Mouse (Mus musculus): ENCODE measurements around the gene Fbxo3. TPM values are rescaled to one million over a fixed set of nuclear protein-coding genes. Genes with fewer than 3 reads are reported as not detected.
A peak's percentile ranks its signal among the peaks of the same experiment; 100 is the strongest.
"Not testable (repeated sequence)": the region's sequence is repeated elsewhere in the genome, so short reads cannot be mapped to it uniquely, and the experiment has no call there.

The Fbxo3 gene
- total RNA-seq (2021), result 10 to 100 TPM; 44.7 to 45.6 TPM
- long read RNA-seq, full-length matches to known transcripts, result 50 of 89 reads
- long read RNA-seq, partial matches to known transcripts, result 4 of 89 reads
- long read RNA-seq, other reads (novel, unspliced or antisense), result 35 of 89 reads

DNA sequence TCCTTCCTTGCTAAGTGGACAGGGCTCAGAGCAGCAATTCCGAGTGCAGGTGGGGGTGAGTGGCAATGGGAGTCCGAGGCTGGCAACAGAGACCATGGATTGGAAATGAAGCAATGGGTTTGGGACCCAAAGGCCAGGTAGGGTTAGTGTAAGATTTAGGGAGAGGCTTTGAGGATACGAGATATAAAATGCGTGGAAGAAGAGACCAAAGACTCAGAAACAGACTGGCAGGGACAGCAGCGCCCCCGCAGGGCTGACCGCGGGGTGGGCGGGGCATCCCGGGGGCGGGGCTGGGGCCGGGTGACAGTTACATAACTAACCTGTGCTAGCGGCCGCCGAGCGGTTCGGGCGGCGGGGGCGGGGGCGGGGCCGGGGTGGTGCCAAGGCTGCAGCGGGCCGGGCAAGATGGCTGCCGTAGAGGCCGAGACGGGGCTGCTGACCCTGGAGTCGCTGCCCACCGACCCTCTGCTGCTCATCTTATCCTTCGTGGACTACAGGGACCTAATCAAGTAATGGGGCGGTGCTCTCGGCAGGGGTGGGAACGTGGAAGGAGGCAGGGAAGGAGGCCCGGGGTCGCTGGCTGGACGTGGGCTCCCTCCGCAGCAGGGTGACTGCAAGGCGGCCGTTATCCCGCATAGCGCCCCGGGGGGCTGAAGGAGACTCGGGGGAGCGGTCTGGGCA is at the start of gene Fbxo3:
Gene Fbxo3 (plus strand): TSS at position 264 of the 681 bp plus-strand sequence.
- peak; percentile 65 to 80 for DNase-seq (ENCODE audit: low spot score in 2 of 2)

- DNase-seq (ENCODE audit: low spot score in 2 of 2), result peak; percentile 85 to 87
Observed at GRCm38 (mm10) chr2:103982250-103982649, 45.3 kb upstream of the Fbxo3 start.

GRCm38 (mm10) chr2:103983146-103983545 is 44.4 kb upstream of the Fbxo3 start:
- no peak for DNase-seq (ENCODE audit: low spot score in 2 of 2)

GRCm38 (mm10) chr2:103987595-103987994 is 39.9 kb upstream of the Fbxo3 start:
- DNase-seq (ENCODE audit: low spot score in 2 of 2), result not testable (repeated sequence)

- no peak for DNase-seq (ENCODE audit: low spot score in 2 of 2)
Observed at GRCm38 (mm10) chr2:103989724-103990123, 37.8 kb upstream of the Fbxo3 start.

GRCm38 (mm10) chr2:103991303-103991702 is 36.2 kb upstream of the Fbxo3 start:
- no peak for DNase-seq (ENCODE audit: low spot score in 2 of 2)

GRCm38 (mm10) chr2:103992162-103992561 is 35.4 kb upstream of the Fbxo3 start:
- no peak for DNase-seq (ENCODE audit: low spot score in 2 of 2)

- DNase-seq (ENCODE audit: low spot score in 2 of 2), result peak in 1 of 2 experiments; percentile 42
Observed at GRCm38 (mm10) chr2:103992618-103993332, 34.7 kb upstream of the Fbxo3 start.

DNA sequence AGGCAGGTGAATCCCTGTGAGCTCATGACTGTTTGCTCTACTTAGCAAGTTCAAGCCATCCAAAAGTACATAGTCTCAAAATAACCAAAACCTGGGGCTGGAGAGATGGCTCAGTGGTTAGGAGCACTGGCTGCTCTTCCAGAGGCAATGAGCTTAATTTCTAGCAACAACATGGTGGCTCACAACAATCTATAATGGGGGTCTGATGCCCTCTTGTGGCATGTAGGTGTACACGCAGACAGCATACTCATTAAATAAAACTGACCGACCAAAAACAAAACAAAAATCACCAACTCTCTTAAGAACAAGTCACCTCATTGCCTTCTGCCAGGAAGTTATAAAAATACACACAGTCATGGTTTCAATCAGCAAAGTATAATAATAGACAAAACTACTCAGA is 26.4 kb upstream of the Fbxo3 start:
- no peak for DNase-seq (ENCODE audit: low spot score in 2 of 2)

DNA sequence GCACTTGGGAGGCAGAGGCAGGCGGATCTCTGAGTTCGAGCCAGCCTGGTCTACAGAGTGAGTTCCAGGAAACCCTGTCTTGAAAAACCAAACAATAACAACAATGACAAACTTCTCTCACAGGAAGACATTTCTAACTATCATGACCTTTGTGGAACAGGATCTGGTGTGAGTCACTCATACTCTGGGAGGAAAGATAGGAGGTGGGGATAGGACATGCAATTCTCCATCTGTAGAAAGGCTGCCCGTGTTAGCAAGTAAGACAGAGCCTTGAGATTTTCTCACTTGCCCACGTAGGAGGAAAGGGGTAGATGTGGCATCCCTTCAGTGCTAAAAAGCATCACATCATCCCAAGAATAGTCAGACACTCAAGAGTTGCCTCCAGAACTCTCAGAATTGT is 25.7 kb upstream of the Fbxo3 start:
- DNase-seq (ENCODE audit: low spot score in 2 of 2), result no peak

- DNase-seq (ENCODE audit: low spot score in 2 of 2), result peak; percentile 69 to 80
Observed at GRCm38 (mm10) chr2:104002711-104003413, 24.7 kb upstream of the Fbxo3 start.

GRCm38 (mm10) chr2:104007793-104008519 is 19.6 kb upstream of the Fbxo3 start:
- no peak for DNase-seq (ENCODE audit: low spot score in 2 of 2)

DNA sequence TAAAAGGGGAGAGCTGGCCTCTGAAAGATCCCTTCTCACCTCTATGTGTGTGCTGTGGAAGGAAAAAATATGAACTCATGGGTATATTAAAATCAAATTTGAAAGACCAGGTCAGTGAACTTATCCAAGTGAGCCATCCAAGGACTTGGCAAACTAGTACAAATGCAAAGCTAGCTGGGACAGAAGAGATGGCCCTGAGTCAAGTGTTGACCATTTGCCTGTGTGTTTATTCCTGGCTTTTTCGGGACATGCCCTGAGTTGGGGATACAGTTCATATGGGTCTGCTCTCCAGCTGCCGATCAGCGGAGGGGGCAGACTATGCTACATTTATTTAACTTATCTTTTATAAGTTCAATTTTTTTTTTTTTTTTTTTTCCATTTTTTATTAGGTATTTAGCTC is 18.7 kb upstream of the Fbxo3 start:
- DNase-seq (ENCODE audit: low spot score in 2 of 2), result not testable (repeated sequence)

DNA sequence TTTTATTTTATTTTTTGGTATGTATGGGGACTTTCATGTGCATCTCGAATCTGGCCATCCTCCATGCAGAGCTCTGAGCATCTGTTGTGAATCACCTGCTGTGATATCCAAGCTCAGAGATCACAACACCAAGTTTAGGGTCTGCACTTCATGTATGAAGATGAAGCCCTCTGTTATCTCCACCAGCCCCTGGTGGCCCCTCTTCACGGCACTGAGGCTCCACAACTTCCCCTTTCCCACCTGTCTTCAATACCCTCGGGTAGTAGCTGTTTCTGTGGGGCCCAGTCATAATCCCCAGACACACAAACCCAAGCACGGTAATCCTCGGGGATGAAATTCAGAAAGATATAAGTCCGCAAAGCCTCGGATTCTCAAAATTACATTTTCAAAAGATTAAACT is 4.4 kb upstream of the Fbxo3 start:
- DNase-seq (ENCODE audit: low spot score in 2 of 2), result no peak

DNA sequence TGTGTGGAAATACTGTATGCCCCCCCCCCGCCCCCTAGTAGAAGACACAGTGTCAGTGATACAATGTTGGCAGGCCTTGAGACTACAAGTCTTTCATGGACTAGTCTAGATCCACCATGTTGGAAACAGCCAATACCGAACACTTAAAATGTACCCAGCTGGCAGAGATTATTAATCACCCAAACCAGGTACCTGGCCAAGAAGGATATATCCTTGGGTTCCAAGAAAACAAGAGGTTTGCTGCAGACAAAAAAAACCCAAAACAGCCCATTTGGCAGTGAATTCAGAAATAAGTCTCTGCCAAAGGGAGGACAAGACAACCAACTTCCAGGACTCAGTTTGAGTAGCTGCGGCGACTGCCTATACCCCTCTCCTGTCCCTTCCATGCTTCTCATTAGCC is 2.9 kb upstream of the Fbxo3 start:
- DNase-seq (ENCODE audit: low spot score in 2 of 2), result no peak

DNA sequence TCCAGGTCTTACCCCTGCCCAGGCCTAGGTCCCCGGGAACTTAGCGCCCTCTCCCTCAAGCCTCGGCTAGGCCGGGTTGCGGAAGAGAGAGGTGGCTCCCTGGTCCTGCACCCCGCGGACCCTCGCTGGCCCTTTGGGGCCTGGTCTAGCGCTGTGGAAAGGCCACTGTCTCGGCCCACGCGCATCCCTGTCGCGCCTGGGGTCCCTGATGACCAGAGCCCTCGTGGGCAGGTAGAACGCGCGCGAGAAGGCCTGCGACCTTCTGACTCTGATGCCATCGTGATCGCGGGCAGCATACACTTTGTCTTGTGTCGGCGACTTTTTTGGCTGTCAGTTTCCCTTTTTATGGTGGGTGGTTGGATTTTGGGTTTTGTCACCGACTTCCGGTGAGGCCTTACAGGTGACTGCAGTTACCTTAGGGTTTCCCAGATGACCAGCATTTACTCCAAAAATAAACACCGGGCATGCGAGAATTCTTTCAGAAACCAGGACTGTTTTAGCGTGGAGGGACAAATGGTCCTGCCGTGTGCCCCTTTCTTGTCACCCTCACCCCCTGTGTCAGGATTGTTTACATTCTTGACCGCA is 710 bp downstream of the Fbxo3 start, which contains the start of gene 4931422A03Rik:
Gene 4931422A03Rik (minus strand): TSS at position 223 of the 585 bp plus-strand sequence.
- DNase-seq (ENCODE audit: low spot score in 2 of 2), result no peak

DNA sequence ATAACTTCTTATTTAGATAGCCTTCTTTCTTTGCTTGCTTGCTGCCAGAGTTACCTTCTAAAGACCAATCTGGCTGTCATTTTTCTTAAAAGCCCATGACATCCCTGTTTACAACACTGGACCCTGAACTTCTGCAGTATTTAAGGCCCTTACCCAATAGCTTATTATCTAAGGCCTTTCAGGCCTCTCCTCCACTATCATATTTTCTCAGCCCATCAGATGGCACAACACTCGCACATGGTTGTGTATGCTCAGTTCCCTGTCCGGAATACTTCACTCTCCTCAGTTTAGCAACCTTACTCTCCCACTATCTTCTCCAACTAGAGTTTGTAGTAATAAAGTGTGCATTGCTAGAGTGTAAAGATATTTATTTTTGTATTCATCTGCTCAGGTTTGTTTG is 1.6 kb downstream of the Fbxo3 start:
- DNase-seq (ENCODE audit: low spot score in 2 of 2), result no peak

DNA sequence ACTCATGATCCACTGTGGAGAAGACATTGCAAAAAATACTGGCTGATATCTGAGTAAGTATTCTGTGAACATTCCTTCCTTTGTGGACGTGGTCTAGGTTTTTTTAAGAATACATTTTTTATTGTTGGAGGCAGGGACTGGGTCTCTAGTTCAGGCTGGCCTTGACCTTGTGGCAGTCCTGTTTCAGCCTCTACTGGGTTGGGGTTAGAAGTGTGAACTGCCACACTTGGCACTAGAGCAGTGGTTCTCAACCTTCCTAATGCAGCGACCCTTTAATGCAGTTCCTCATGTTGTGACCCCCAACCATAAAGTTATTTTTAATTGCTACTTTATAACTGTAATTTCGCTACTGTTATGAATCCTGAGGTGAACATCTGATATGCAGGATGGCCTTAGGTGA is 2.9 kb downstream of the Fbxo3 start:
- DNase-seq (ENCODE audit: low spot score in 2 of 2), result no peak

DNA sequence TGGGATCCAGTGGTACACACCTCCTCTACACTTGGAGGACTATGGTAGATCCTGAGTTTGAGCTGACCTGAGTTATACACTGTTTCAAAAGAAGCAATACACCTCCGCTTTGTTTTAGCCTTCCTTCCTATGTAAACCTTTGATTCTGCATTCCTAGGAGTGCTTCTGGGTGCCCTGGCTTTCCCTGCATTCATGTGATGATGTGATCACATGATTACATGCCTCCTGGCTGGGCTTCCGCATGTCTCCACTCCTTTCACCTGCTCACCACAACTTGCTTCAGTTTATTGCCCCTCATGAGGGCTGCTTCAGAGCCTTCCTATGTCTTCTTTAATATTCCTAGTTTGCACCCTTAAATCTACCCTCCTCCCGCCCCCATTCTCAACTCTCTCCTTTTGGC is 4.5 kb downstream of the Fbxo3 start:
- DNase-seq (ENCODE audit: low spot score in 2 of 2), result no peak

DNA sequence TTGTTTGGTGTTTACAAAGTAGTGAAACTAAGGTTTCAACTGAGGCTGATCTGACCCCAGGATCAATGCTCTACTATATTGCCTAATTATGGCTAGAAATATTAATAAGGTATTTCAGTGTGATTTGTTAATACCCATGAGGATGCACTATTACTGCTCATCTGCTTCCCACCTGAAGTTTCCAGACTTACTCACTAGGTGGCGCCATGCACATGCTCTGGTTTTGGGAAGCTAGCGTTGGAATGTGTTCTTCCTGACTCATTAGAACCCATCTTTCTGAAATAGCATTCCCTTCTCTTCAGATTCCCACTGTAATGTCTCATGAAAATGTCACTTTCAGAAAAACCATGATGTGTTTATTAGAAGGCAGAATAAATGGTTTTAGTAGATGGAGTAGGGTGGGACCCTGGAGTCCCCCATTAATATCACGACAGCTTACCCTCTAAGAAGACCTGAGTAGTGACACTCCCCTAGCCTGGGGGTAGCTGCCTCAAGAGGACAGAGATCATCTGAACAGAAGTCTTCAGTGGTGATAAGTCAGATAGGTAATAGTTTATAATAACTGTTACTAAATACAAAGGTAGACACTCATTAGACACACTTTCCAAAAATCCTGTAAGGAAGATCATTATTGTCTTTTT is 7.4 kb downstream of the Fbxo3 start:
- peak; percentile 76 to 79 for DNase-seq (ENCODE audit: low spot score in 2 of 2)

Measured in layer of hippocampus, postnatal 10 days (tissue).